Comparison of ENCODE assay signal across 8 mouse cellular contexts in genomic region chr3:105808179-105809037, GRCm38 (mm10). TPM values are rescaled to one million over a fixed set of nuclear protein-coding genes. Genes with fewer than 3 reads are reported as not detected.
DNase-seq lines count a peak whose midpoint lies in the region; TF ChIP-seq lines count a peak whose summit lies in the region.

No protein-coding gene starts in this region.

- TF ChIP-seq POLR2A in lung, adult 2 months (IDR thresholded peaks at IDR 0.05; ENCODE audit: borderline replicate concordance, extremely low read depth, low read depth, low read length) = peak; percentile 19; the same call in 1 of the 2 replicates

- H3K36me3 ChIP-seq in erythroblast, embryonic 14.5 days (ENCODE audit: control insufficient read depth) = no peaks in the 10 kb centered on the region

- no peak for TF ChIP-seq CTCF in lung, adult 2 months (IDR thresholded peaks at IDR 0.05; ENCODE audit: insufficient read depth, low read length)

- peak overlapping the region; percentile 56 for H3K4me3 ChIP-seq in erythroblast, embryonic 14.5 days (replicated peaks)
- no peak overlapping the region for H3K4me3 ChIP-seq in lung, adult 2 months (replicated peaks; ENCODE audit: extremely low read depth, low read depth, low read length)

- H3K9me3 ChIP-seq in erythroblast, embryonic 14.5 days (ENCODE audit: control insufficient read depth, low read length) = no peaks in the 10 kb centered on the region

- peak; percentile 72 for DNase-seq in ovary, adult 18-20 months (ENCODE audit: low spot score)
- no peak for DNase-seq in ovary, postnatal 14 days (ENCODE audit: low spot score)
- DNase-seq in lung, adult 2 months = no peak
- DNase-seq in testis, postnatal 10 days (ENCODE audit: low spot score) = peak; percentile 47
- DNase-seq in gastrocnemius, postnatal 14 days = no peak
- DNase-seq in layer of hippocampus, postnatal 10 days (ENCODE audit: low spot score in 2 of 2) = no peak
- DNase-seq in right cerebral cortex, adult 2 months (ENCODE audit: low spot score in 2 of 2) = no peak

- H3K27me3 ChIP-seq in erythroblast, embryonic 14.5 days (ENCODE audit: control insufficient read depth) = no peaks in the 10 kb centered on the region

- intact Hi-C loops in gastrocnemius, postnatal 14 days (cut with DNase I; ENCODE audit: low total_unique reads) = no loop called here

- 51% methylated on average over 14 of the region's 14 CpGs for WGBS in lung, adult 2 months

- H3K4me1 ChIP-seq in erythroblast, embryonic 14.5 days (ENCODE audit: control insufficient read depth) = peaks cover 93% of the 10 kb centered on the region
- peaks cover 12% of the 10 kb centered on the region for H3K4me1 ChIP-seq in lung, adult 2 months (ENCODE audit: control insufficient read depth, insufficient read depth, low read length)

RNA-seq across cellular contexts. Expression of gene Rap1a, which starts 7.3 kb away (rescaled TPM):
- polyA plus RNA-seq in erythroblast, embryonic 14.5 days (2012) = 2.1 and 3.8 TPM in 2 replicates
- 8.2 and 18.1 TPM in 2 replicates for polyA plus RNA-seq in lung, adult 2 months (2012; rRNA removed)
- total RNA-seq in gastrocnemius, postnatal 14 days (2021) = 100 to 1,000 TPM in 1 of 2 experiments, 10 to 100 TPM in 1; 95.3 to 107 TPM
- total RNA-seq in layer of hippocampus, postnatal 10 days (2021) = 10 to 100 TPM; 95.2 to 98.6 TPM

Comparison
In these comparisons a context has a peak if more than half of its experiments do, and no peak if none do; other contexts are left out.
1. DNase-seq: peak in ovary, adult 18-20 months (single experiment) and testis, postnatal 10 days (single experiment); none in ovary, postnatal 14 days (single experiment), lung, adult 2 months (single experiment), gastrocnemius, postnatal 14 days (single experiment), layer of hippocampus, postnatal 10 days (0 of 2) and right cerebral cortex, adult 2 months (0 of 2).